Mouse (Mus musculus): ENCODE measurements around the gene 0610040J01Rik. TPM values are rescaled to one million over a fixed set of nuclear protein-coding genes. Genes with fewer than 3 reads are reported as not detected.

The 0610040J01Rik gene
- polyA plus RNA-seq, 1 experiment from 2014 or later = 51.9 TPM

DNA sequence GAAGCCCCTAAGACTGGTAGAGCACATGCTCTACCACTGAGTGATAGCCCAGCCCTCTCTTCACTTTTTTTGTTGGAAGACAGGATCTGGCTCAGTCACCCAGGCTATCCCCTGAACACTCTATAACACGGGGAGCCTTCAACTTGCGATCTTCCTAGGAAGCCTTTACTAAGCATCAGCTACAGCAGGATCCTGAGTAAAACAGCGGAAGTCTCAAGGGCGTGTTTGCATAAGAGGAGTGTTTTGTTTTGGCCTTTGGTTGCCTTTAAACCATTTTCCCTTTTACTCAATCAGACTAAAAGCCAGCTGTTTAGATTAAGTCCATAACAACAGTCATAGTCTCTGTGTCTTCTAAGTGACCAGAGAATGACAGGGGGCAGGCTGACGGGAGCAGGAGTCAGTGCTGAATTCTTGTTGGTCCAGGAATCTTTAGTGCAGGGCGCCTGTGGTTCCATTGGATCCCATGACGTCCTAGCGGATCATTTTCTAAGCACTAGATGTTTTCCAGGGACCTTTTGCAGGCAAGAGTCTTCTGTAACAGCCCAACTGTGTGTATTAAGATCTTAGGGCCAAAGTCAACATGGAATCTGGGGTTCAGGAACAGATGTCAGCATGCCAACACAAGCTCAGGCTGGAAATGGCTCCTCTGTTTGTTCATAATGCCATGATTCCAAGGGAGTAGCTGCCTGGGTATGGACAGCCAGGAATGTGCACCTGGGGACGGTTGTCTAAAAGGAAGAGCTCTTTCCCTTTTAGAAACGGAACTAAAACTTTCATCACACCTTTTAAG lies 98.2 kb downstream of the 0610040J01Rik start:
- WGBS = 79% methylated on average over 10 of the region's 10 CpGs
- Histone ChIP-seq H3K27me3 (replicated peaks; ENCODE audit: control insufficient read depth, insufficient read depth, low read length) (no peaks in the 10 kb centered on the region), H3K4me2 (ENCODE audit: low read depth, low read length) (no peak overlapping the region), H3K4me1 (ENCODE audit: control insufficient read depth, insufficient read depth, low read length) (peaks cover 3% of the 10 kb centered on the region), H3K27ac (ENCODE audit: low read length) (no peak overlapping the region), H3K9me3 (ENCODE audit: control insufficient read depth, low read length) (no peaks in the 10 kb centered on the region), H3K4me3 (ENCODE audit: low read length) (no peak overlapping the region), H3K36me3 (ENCODE audit: control insufficient read depth, insufficient read depth, low read length) (no peaks in the 10 kb centered on the region), H3K9ac (ENCODE audit: low read depth, low read length) (no peak overlapping the region)
- no peak for ATAC-seq

DNA sequence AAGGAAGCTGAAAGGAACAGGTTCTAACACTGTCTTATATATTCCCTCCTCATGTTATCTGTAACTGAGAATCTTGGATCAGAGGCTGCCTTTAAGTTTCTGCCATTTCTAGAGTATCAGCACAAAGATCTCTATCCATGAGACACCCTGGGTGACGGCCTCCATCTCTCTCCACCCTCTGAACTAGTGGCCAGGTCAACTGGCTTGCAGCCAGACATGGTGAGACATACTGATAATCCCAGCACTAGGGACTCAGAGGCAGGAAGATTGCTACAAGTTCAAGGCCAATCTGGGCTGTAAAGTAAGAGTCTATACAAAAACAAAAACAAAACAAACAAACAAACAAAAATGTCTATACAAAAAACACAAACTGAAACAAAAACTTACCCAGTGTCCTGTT lies 102.7 kb downstream of the 0610040J01Rik start:
- H3K27me3 ChIP-seq (replicated peaks; ENCODE audit: control insufficient read depth, insufficient read depth, low read length) = no peaks in the 10 kb centered on the region
- no peak for ATAC-seq
- no peaks in the 10 kb centered on the region for H3K36me3 ChIP-seq (ENCODE audit: control insufficient read depth, insufficient read depth, low read length)
- no peak overlapping the region for H3K9ac ChIP-seq (ENCODE audit: low read depth, low read length)
- H3K9me3 ChIP-seq (ENCODE audit: control insufficient read depth, low read length) = no peaks in the 10 kb centered on the region
- no peak overlapping the region for H3K27ac ChIP-seq (ENCODE audit: low read length)
- no peak overlapping the region for H3K4me2 ChIP-seq (ENCODE audit: low read depth, low read length)
- no peak overlapping the region for H3K4me3 ChIP-seq (ENCODE audit: low read length)
- no peaks in the 10 kb centered on the region; the same call in 1 of the 2 replicates for H3K4me1 ChIP-seq (ENCODE audit: control insufficient read depth, insufficient read depth, low read length)
- 80% methylated on average over 1 of the region's 1 CpGs for WGBS

DNA sequence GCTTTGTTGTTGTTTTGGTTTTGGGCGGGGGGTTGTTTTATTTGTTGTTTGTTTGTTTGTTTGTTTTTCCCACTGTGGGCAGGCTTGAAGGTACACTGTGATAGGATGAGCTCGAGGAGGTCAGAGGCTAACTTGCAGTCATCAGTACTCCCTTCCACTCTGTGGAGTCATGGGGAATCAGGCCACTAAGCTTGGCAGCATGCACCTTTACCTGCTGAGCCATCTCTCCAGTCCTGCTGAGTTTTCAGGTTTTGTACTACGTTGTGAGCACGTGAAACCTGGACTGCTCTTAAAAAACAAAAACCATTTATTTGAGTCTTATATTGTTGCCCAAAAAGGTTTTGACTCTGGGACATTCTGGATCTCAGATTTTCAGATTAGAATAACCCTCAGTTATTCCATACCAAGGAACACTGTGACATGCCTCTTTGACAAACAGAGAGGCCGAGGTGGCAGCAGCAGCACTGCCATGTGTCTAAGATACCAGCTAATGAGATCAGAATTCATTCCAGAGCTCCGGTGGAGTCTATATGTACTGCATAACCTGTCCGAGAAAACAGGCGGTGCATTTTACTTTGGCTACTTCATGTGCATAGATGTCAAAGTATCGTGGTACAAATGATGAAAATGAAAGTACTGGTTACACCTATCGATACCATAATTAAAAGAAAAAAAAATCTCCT lies 104.4 kb downstream of the 0610040J01Rik start:
- no peak overlapping the region for H3K4me3 ChIP-seq (ENCODE audit: low read length)
- H3K27me3 ChIP-seq (replicated peaks; ENCODE audit: control insufficient read depth, insufficient read depth, low read length) = no peaks in the 10 kb centered on the region
- no peak overlapping the region for H3K4me2 ChIP-seq (ENCODE audit: low read depth, low read length)
- no peak overlapping the region for H3K27ac ChIP-seq (ENCODE audit: low read length)
- H3K9ac ChIP-seq (ENCODE audit: low read depth, low read length) = no peak overlapping the region
- WGBS = 90% methylated on average over 10 of the region's 10 CpGs
- no peaks in the 10 kb centered on the region for H3K9me3 ChIP-seq (ENCODE audit: control insufficient read depth, low read length)
- ATAC-seq = no peak
- no peaks in the 10 kb centered on the region; the same call in 1 of the 2 replicates for H3K4me1 ChIP-seq (ENCODE audit: control insufficient read depth, insufficient read depth, low read length)
- H3K36me3 ChIP-seq (ENCODE audit: control insufficient read depth, insufficient read depth, low read length) = no peaks in the 10 kb centered on the region

DNA sequence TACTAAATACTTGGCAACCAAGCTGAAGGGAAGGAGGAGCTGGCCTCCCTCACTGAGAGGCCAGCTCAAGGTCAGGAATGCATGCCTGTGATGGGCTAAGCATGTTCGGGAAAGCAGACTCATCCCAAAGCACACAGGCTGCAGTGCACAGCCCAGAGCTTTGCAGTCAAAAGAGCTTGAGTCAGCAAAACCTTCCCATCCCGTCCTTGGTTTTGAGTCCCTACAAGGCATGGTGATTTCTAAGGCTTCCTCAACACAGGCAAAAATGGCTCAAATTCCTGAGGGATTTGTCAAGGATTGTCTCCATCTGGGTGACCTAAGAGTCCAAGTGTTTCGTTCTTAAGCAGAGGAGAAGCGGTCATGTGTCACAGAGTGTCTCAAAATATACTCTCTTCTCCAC lies 106.0 kb downstream of the 0610040J01Rik start:
- 52% methylated on average over 4 of the region's 4 CpGs for WGBS

DNA sequence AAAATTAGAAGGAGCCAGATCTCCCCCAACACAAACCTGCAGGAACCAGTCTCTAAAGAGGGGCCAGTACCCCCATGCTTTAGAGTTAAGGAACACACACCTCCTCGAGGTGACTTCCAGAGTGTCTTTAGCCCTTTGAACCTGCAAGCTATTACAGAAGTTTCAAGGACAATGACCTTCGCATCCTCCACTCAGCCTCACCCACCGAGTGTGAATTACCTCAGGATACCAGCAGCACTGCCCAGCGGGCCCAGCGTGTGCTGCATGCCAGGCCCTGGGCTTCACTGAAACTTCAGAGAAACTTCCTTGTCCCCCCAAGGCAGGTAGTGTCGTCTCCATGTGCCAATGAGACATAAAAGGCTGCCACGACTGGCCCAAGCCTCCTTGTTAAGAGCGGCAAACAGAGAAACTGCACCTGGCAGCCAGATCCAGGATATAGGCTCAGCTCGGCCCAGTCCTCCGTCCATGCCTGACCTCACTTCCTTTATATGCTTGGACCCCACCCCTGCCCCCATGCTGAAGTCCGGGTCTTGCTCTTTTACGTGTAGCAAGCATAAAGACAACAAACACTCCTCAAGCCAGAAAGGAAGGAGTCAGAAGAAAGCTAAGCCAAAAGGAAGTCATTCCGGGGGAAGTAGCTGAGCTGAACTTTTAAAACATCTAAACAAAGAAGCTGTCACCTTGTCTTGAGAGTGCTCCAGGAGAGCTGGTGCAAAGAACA lies 111.3 kb downstream of the 0610040J01Rik start:
- 0 out of 2 replicates have a peak overlapping the region, but pooled peaks have one; percentile 9 for H3K27ac ChIP-seq (ENCODE audit: low read length)
- no peaks in the 10 kb centered on the region for H3K27me3 ChIP-seq (replicated peaks; ENCODE audit: control insufficient read depth, insufficient read depth, low read length)
- 70% methylated on average over 13 of the region's 13 CpGs for WGBS
- no peaks in the 10 kb centered on the region for H3K4me1 ChIP-seq (ENCODE audit: control insufficient read depth, insufficient read depth, low read length)
- H3K36me3 ChIP-seq (ENCODE audit: control insufficient read depth, insufficient read depth, low read length) = peaks cover 8% of the 10 kb centered on the region; the same call in 1 of the 2 replicates
- peaks cover 4% of the 10 kb centered on the region; the same call in 1 of the 2 replicates for H3K9me3 ChIP-seq (ENCODE audit: control insufficient read depth, low read length)
- no peak overlapping the region; the same call in 1 of the 2 replicates for H3K9ac ChIP-seq (ENCODE audit: low read depth, low read length)
- peak; percentile 73 for ATAC-seq
- no peak overlapping the region for H3K4me3 ChIP-seq (ENCODE audit: low read length)
- no peak overlapping the region for H3K4me2 ChIP-seq (ENCODE audit: low read depth, low read length)

More for the DNA sequence above, 106.0 kb downstream of the 0610040J01Rik start:
- 0 out of 2 replicates have a peak, but pooled peaks cover 3% of the 10 kb centered on the region for H3K36me3 ChIP-seq (ENCODE audit: control insufficient read depth, insufficient read depth, low read length)
- no peaks in the 10 kb centered on the region for H3K27me3 ChIP-seq (replicated peaks; ENCODE audit: control insufficient read depth, insufficient read depth, low read length)
- H3K4me1 ChIP-seq (ENCODE audit: control insufficient read depth, insufficient read depth, low read length) = no peaks in the 10 kb centered on the region; the same call in 1 of the 2 replicates
- H3K9ac ChIP-seq (ENCODE audit: low read depth, low read length) = no peak overlapping the region
- no peaks in the 10 kb centered on the region for H3K9me3 ChIP-seq (ENCODE audit: control insufficient read depth, low read length)
- ATAC-seq = no peak
- H3K4me2 ChIP-seq (ENCODE audit: low read depth, low read length) = no peak overlapping the region
- H3K4me3 ChIP-seq (ENCODE audit: low read length) = no peak overlapping the region
- H3K27ac ChIP-seq (ENCODE audit: low read length) = no peak overlapping the region

DNA sequence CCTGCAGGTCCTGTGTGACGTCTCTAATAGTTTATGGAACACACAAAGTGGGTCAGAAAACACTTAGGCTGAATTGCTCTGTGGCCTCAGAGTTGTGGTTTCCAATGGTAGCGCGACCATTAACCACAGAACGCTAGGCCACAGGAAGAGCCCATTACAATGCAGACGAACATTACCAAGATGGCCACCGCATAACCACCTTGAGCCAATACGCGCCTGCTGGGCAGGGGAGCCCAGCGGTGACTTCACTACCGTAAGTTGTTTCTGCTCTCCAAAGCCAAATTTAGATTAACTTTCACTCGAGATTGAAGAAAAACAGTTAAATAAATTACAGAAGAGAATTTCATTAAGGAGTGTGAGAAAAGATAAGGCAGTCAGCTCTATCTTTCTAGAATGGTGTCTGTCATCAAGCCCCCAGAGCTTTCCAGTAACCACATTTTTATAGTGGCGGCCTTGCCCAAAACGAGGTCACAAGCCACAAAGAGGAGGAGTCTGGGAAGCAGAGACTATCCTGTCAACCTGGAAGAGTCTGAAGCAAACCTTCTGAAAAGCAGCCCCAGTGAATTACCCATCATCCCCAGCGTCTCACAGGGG lies 113.0 kb downstream of the 0610040J01Rik start:
- no peaks in the 10 kb centered on the region for H3K27me3 ChIP-seq (replicated peaks; ENCODE audit: control insufficient read depth, insufficient read depth, low read length)
- no peak overlapping the region for H3K4me2 ChIP-seq (ENCODE audit: low read depth, low read length)
- H3K9ac ChIP-seq (ENCODE audit: low read depth, low read length) = no peak overlapping the region
- peaks cover 8% of the 10 kb centered on the region; the same call in 1 of the 2 replicates for H3K36me3 ChIP-seq (ENCODE audit: control insufficient read depth, insufficient read depth, low read length)
- no peak for ATAC-seq
- WGBS = 87% methylated on average over 14 of the region's 14 CpGs
- no peak overlapping the region for H3K27ac ChIP-seq (ENCODE audit: low read length)
- H3K4me3 ChIP-seq (ENCODE audit: low read length) = no peak overlapping the region
- peaks cover 4% of the 10 kb centered on the region; the same call in 1 of the 2 replicates for H3K9me3 ChIP-seq (ENCODE audit: control insufficient read depth, low read length)
- no peaks in the 10 kb centered on the region for H3K4me1 ChIP-seq (ENCODE audit: control insufficient read depth, insufficient read depth, low read length)

DNA sequence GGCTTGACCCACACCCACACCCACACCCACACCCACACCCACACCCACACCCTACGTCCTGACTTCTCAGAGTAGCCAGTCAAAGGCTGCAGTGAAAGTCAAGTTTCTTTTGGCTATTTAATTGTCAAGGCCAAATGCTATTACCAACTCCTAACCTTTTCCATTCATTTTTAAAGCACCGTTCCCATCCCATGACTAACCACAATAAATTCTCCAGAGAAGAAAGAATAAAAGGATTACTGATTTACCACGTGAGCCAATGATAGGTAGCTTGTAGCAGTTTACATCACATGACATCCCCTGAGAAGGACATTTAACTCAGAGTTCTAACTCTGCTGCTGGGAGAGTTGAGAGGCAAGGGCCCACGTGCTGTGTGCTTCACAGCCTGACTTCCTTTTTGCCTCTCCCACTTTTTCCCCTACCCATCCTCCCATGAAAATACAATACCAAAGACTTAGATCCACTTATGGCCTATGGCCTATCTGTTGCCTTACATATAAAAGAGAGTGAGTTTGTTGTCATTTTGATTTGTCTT lies 118.7 kb downstream of the 0610040J01Rik start:
- H3K9me3 ChIP-seq (ENCODE audit: control insufficient read depth, low read length) = peaks cover 4% of the 10 kb centered on the region; the same call in 1 of the 2 replicates
- no peak overlapping the region for H3K27ac ChIP-seq (ENCODE audit: low read length)
- ATAC-seq = peak; percentile 67
- H3K4me3 ChIP-seq (ENCODE audit: low read length) = no peak overlapping the region
- peaks cover 8% of the 10 kb centered on the region for H3K36me3 ChIP-seq (ENCODE audit: control insufficient read depth, insufficient read depth, low read length)
- H3K4me1 ChIP-seq (ENCODE audit: control insufficient read depth, insufficient read depth, low read length) = peaks cover 10% of the 10 kb centered on the region
- no peaks in the 10 kb centered on the region for H3K27me3 ChIP-seq (replicated peaks; ENCODE audit: control insufficient read depth, insufficient read depth, low read length)
- 46% methylated on average over 4 of the region's 4 CpGs for WGBS
- no peak overlapping the region for H3K4me2 ChIP-seq (ENCODE audit: low read depth, low read length)
- no peak overlapping the region for H3K9ac ChIP-seq (ENCODE audit: low read depth, low read length)

DNA sequence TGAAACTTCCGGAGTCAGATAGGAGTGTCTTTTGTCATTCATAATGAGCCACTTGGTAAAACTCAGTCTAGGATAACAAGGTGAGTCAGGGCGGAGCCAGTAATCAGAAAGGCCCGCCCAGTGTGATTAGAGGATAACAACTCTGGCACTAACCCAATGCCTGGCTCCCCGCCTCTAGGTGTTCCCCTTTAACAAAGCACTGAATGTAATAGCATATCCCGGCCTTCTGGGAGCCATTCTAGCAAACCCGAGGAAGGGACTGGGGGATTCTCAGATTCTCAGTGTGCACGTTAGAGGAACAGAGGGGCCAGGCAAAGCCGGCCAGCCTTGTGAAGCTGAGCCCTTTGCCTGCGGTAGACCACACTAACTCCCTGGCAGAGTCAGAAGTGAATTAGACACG lies 120.7 kb downstream of the 0610040J01Rik start:
- no peak overlapping the region for H3K4me3 ChIP-seq (ENCODE audit: low read length)
- ATAC-seq = peak; percentile 77
- H3K9ac ChIP-seq (ENCODE audit: low read depth, low read length) = no peak overlapping the region
- 44% methylated on average over 10 of the region's 10 CpGs for WGBS
- no peak overlapping the region for H3K27ac ChIP-seq (ENCODE audit: low read length)
- peaks cover 16% of the 10 kb centered on the region for H3K4me1 ChIP-seq (ENCODE audit: control insufficient read depth, insufficient read depth, low read length)
- H3K4me2 ChIP-seq (ENCODE audit: low read depth, low read length) = no peak overlapping the region; the same call in 1 of the 2 replicates
- no peaks in the 10 kb centered on the region for H3K9me3 ChIP-seq (ENCODE audit: control insufficient read depth, low read length)
- peaks cover 3% of the 10 kb centered on the region; the same call in 1 of the 2 replicates for H3K36me3 ChIP-seq (ENCODE audit: control insufficient read depth, insufficient read depth, low read length)
- H3K27me3 ChIP-seq (replicated peaks; ENCODE audit: control insufficient read depth, insufficient read depth, low read length) = no peaks in the 10 kb centered on the region
